Mouse (Mus musculus) intestine, postnatal 0 days (tissue): ENCODE measurements around the gene Lrp1. TPM values are rescaled to one million over a fixed set of nuclear protein-coding genes. Genes with fewer than 3 reads are reported as not detected.

Experiments used
- ATAC-seq: fragments of 200-750 bp; cut with Nextera tagmentation; 2 replicates; pipeline ENCODE4 v1.8.0; 2017; ENCODE audit warnings: mild to moderate bottlenecking, moderate TSS enrichment, moderate library complexity
- H3K27ac ChIP-seq: fragments of 300-500 bp; sonication (generic); 2 replicates; pipeline ENCODE4 v1.5.1; 2014; ENCODE audit warnings: mild to moderate bottlenecking, low read depth, low read length, moderate library complexity
- H3K27me3 ChIP-seq: fragments of 300-500 bp; sonication (generic); replicated peaks from 2 replicates; pipeline ENCODE4 v1.6.1; 2014; ENCODE audit warnings: low read length, mixed read lengths; ENCODE audit not compliant: control insufficient read depth, insufficient read depth
- H3K36me3 ChIP-seq: fragments of 300-500 bp; sonication (generic); 2 replicates; pipeline ENCODE4 v1.6.1; 2014; ENCODE audit warnings: mild to moderate bottlenecking, moderate library complexity; ENCODE audit not compliant: control insufficient read depth, insufficient read depth
- H3K4me1 ChIP-seq: fragments of 300-500 bp; sonication (generic); replicated peaks from 2 replicates; pipeline ENCODE4 v1.6.1; 2014; ENCODE audit warnings: antibody characterized with exemption, low read length, mixed read lengths; ENCODE audit not compliant: control insufficient read depth, insufficient read depth
- H3K4me2 ChIP-seq: fragments of 300-500 bp; sonication (generic); replicated peaks from 2 replicates; pipeline ENCODE4 v1.6.1; 2014; ENCODE audit warnings: low read depth, mild to moderate bottlenecking, moderate library complexity
- H3K4me3 ChIP-seq: fragments of 300-500 bp; sonication (generic); 2 replicates; pipeline ENCODE4 v1.5.1; 2014; ENCODE audit warnings: low read depth, low read length
- H3K9ac ChIP-seq: fragments of 300-500 bp; sonication (generic); 2 replicates; pipeline ENCODE4 v1.6.1; 2014; ENCODE audit warnings: mild to moderate bottlenecking, low read depth, low read length
- H3K9me3 ChIP-seq: fragments of 300-500 bp; sonication (generic); 2 replicates; pipeline ENCODE4 v1.6.1; 2016; ENCODE audit warnings: mixed run types; ENCODE audit not compliant: control insufficient read depth
- CTCF ChIP-seq: sonication (generic); IDR thresholded peaks from 2 replicates; pipeline ENCODE4 v1.5.1; 2016; ENCODE audit warnings: low read depth, mild to moderate bottlenecking, control low read depth, antibody characterized with exemption, moderate library complexity
- WGBS: fragments of 180-500 bp; shearing (Covaris S2); extraction: QIAGEN DNeasy Blood & Tissue Kit; methylation state at CpG from one replicate; pipeline ENCODE4 v1.1.7; 2014; 5-methylcytosine and 5-hydroxymethylcytosine counted together
- polyA plus RNA-seq: library from polyadenylated mRNA; unstranded; fragments of >200 nt; fragmentation: Nextera tagmentation; extraction: Ambion mirVana; gene quantifications from 2 replicates; pipeline ENCODE4 v1.2.1, GENCODE M21; 2015

Lrp1 gene
- polyA plus RNA-seq, 1 experiment from 2014 or later: 28.9 TPM

DNA sequence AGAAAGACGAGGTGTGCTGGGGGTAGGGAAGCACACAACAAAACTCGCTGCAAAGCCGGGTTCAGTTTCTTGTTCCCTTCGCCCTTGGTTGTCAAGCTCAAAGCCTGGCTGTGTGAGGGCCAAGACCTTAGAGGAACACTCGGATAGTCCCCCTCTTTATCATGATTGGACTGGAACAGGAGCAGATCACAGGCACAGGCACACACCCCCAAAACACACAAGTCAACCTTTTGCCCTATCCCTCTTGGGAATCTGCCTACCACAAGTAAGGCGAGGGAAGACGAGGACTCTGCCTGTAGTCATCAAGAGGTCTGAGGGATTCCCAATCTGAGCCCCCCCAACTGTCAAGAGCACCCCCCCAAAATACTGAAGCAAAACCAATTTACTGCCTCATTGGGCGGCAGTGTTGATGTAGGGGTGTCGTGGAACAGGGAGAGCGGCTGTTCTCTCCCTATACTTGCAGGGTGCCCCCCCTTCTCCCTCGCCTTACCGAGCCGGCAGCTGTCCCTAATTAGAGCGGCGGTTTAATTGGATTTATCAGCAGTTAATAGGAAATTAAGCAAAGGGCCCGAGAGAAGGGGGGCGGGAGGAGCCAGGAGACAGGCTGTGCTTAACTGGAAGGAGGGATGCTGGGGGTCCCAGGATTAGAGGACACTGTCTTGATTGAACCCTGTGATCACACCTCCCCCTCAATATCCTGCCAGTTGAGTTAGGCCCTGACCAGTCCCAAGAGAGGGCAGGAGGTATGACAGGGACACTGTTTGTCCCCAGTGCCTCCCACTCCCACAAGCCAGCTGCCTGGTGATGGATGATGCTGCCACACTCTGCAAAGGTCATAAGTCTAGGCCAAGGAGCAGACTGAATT lies 110.9 kb downstream of the Lrp1 start:
- ATAC-seq: no peak
- Histone ChIP-seq H3K27ac (no peak overlapping the region), H3K9me3 (no peaks in the 10 kb centered on the region), H3K36me3 (no peaks in the 10 kb centered on the region), H3K4me1 (peaks cover 13% of the 10 kb centered on the region), H3K9ac (no peak overlapping the region), H3K4me3 (peak overlapping the region; percentile 43), H3K4me2 (peak overlapping the region; percentile 81), H3K27me3 (peaks cover 60% of the 10 kb centered on the region)
- 29% methylated on average over 17 of the region's 17 CpGs for WGBS
- no peak for TF ChIP-seq CTCF

DNA sequence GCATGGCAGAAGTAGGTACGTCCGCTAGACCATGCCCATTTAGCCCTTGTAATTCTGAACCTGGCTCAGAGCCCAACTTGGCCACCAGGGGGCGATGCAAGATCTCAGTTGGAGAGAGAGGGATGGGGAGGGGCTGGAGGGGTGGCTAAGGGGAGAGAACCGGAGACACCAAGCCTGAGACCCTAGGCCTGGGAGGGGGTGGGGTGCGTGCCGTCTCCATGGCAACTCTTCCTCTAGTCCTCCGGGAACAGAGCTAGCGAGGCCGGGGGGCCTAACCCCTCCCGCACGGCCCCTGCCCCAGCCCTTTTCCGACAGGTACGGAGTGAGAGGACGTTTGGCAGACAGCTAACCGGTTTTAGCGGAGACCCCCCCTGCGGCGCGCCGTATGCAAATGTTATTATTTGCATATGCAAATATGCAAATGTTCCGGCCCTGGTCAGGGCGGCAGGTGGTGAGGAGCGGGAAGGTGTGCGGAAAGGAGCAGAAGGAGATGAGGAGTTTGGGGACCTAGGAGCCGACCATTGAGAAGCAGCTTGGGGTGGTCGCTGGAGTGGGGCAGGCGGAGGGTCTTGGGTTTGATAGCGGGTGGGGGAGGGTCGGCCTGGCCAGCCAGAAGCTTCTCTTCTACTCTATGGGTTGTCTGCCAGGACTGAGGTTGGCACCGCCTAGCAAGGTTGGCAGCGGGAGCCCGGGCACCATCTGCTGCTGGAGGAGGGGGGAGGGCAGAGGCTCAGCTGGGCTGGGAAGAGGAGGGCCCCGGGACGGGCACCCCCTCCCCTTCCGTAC lies 111.7 kb downstream of the Lrp1 start:
- Histone ChIP-seq H3K27me3 (peaks cover 58% of the 10 kb centered on the region), H3K4me3 (peak overlapping the region; percentile 43), H3K9me3 (no peaks in the 10 kb centered on the region), H3K4me1 (peaks cover 13% of the 10 kb centered on the region), H3K27ac (no peak overlapping the region), H3K9ac (no peak overlapping the region), H3K4me2 (peak overlapping the region; percentile 81), H3K36me3 (no peaks in the 10 kb centered on the region)
- ATAC-seq: peak; percentile 31; the same call in 1 of the 2 replicates
- TF ChIP-seq CTCF: peak; percentile 91
- 1% methylated on average over 35 of the region's 35 CpGs for WGBS

DNA sequence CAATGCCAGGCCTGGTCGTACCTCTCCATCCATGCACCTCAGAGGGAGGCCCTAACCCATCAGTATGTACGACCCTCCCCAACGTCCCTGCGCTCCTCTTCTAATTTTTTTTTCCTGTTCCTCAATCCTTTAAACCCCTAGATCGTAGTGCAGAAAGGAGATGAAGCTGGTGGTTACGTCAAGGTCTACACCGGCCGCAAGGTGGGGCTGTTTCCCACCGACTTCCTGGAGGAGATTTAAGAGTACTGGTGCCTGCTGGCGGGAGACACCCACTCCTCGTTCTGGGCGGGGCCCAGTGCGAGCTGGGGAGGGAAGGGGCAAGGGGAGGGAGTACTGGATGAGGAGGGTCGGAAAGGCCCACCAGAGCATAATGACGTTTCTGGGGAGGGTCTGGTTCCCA lies 112.7 kb downstream of the Lrp1 start:
- Histone ChIP-seq H3K4me2 (peak overlapping the region; percentile 81), H3K4me1 (peaks cover 12% of the 10 kb centered on the region; the same call in 1 of the 2 replicates), H3K27me3 (peaks cover 48% of the 10 kb centered on the region), H3K9ac (no peak overlapping the region), H3K4me3 (no peak overlapping the region), H3K27ac (no peak overlapping the region), H3K9me3 (no peaks in the 10 kb centered on the region), H3K36me3 (no peaks in the 10 kb centered on the region; the same call in 1 of the 2 replicates)
- TF ChIP-seq CTCF: peak; percentile 85
- ATAC-seq: no peak; the same call in 1 of the 2 replicates
- WGBS: 6% methylated on average over 15 of the region's 15 CpGs

DNA sequence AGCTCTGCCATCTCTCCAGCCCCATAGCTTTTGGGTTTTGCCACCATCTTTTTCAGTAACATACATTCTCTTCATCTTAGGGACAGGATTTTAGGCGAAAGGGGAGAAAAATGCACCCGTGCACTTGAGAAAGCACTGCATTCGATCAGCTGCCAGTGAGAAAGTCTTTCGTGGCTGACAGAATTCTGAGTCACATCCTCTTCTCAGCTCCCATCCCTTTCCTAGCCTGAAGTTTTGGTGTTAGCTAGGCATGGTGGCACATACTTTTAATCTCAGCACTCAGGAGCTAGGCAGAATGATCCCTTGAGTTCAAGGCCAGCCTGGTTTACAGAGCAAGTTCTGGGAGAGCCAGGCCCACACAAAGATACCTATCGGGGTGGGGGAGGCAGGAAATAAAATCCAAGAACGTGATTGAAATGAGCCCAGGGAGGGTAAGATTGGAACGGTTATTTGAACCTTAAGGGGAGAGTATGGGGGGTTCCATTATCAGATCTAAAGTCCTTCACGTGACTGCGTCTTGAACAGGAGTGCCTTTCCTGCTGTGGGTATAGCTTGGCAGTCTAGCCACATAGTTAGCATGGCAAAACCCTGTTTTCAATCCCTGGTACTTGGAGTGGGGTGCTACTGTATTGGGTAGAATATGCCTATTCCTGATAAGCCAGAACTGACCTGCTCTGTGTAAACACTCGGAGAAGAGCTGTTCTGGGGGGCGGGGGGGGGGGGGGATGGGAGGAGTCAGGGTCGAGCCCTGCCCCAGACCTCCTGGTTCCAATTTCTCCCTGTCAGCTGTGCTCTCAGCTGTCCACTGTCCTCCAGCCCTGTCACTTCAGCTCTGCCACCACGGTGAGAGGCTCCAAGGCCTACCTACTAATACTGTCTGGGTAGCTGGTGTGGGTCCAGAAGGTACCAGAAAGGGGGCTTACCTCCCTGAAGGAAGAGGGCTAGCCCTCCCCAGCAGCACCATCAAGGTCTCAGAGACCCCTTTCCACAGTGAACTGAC lies 119.8 kb downstream of the Lrp1 start, which contains the start of gene Stac3:
Stac3 (plus strand) TSS at position 793 of the 1,000 bp plus-strand sequence.
- Histone ChIP-seq H3K4me3 (no peak within 1 kb of the TSS), H3K27ac (no peak within 1 kb of the TSS), H3K9me3 (no peaks in the 10 kb centered on the region), H3K9ac (no peak within 1 kb of the TSS), H3K27me3 (no peaks in the 10 kb centered on the region), H3K4me1 (no peaks in the 10 kb centered on the region), H3K4me2 (no peak within 1 kb of the TSS), H3K36me3 (peaks cover 35% of the 10 kb centered on the region)
- no peak for ATAC-seq
- WGBS: 62% methylated on average over 13 of the region's 13 CpGs
- TF ChIP-seq CTCF: no peak

DNA sequence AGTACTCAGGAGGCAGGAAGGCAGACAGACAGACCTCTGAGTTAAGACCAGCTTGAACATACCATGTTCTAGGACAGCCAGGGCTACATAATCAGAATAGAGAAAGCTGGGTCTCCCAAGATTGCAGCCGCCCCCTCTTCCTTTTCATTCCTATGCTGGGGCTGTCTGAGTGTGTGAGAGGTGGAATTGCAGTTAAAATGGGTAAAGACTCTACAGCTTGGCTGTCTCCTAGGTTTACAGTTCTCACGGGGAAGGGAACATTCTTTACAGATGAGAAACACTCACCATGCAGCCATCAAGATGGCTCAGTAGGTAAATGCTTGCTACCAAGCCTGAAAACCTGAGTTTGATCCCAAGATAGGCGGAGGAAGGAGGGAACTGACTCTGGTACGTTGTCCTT lies 120.9 kb downstream of the Lrp1 start:
- WGBS: 76% methylated on average over 4 of the region's 4 CpGs
- no peak overlapping the region for H3K9ac ChIP-seq
- H3K4me3 ChIP-seq: no peak overlapping the region
- H3K27me3 ChIP-seq: no peaks in the 10 kb centered on the region
- H3K4me1 ChIP-seq: no peaks in the 10 kb centered on the region
- peaks cover 45% of the 10 kb centered on the region for H3K36me3 ChIP-seq
- H3K4me2 ChIP-seq: no peak overlapping the region
- H3K27ac ChIP-seq: no peak overlapping the region
- H3K9me3 ChIP-seq: no peaks in the 10 kb centered on the region
- ATAC-seq: no peak
- no peak for TF ChIP-seq CTCF
